Mouse (Mus musculus): Measurements from ENCODE around the gene Rab22a. TPM values are rescaled to one million over a fixed set of nuclear protein-coding genes. Genes with fewer than 3 reads are reported as not detected.

The Rab22a gene
- total RNA-seq, 2 experiments from 2014 or later, result 32.7 to 34.4 TPM

Small RNA genes lying within 50 kb of the gene (microRNA-seq; reads per million reads assigned to microRNA genes)
- 0.67 to 0.72 reads per million in 2 experiments for gene Mir6340 (ENCODE audit: borderline number of aligned reads in 2 of 2)

Other genes starting within 250 kb of the Rab22a start
- gene 1700021F07Rik, start 137.2 kb upstream of the Rab22a start, total RNA-seq (2021), result not detected
- gene Ankrd60, start 81.4 kb upstream of the Rab22a start, total RNA-seq (2021), result not detected
- not detected for gene 1700010B08Rik, start 59.7 kb downstream of the Rab22a start, total RNA-seq (2021)
- gene Vapb, start 77.8 kb downstream of the Rab22a start, total RNA-seq (2021), result 100 to 1,000 TPM; 122 to 127 TPM